Mouse (Mus musculus) heart, adult 2 months (tissue): Measurements from ENCODE around the gene Tat. TPM values are rescaled to one million over a fixed set of nuclear protein-coding genes. Genes with fewer than 3 reads are reported as not detected.

Experiments
- DNase-seq, 2 experiments: peaks; one replicate each; pipeline ENCODE4 v3.0.0; 2021
- H3K27ac ChIP-seq: fragments of 200-600 bp; 2 replicates; pipeline ENCODE4 v1.8.1; 2022
- H3K27me3 ChIP-seq: fragments of 200-500 bp; 2 replicates; pipeline ENCODE4 v1.6.1; 2012; ENCODE audit warnings: mild to moderate bottlenecking, low read length, inconsistent platforms, mixed read lengths; ENCODE audit not compliant: control insufficient read depth, insufficient read depth
- H3K36me3 ChIP-seq: fragments of 200-500 bp; 2 replicates; pipeline ENCODE4 v1.6.1; 2012; ENCODE audit warnings: low read length, inconsistent platforms; ENCODE audit not compliant: control insufficient read depth, insufficient read depth
- H3K4me1 ChIP-seq: fragments of 200-500 bp; 2 replicates; pipeline ENCODE4 v1.6.1; 2011; ENCODE audit warnings: low read length; ENCODE audit not compliant: control insufficient read depth, insufficient read depth
- H3K4me3 ChIP-seq: fragments of 200-600 bp; 2 replicates; pipeline ENCODE4 v1.8.1; 2022
- H3K79me2 ChIP-seq: fragments of 200-500 bp; replicated peaks from 2 replicates; pipeline ENCODE4 v1.6.1; 2012; ENCODE audit warnings: mild to moderate bottlenecking, inconsistent platforms, low read length, moderate library complexity, mixed read lengths; ENCODE audit not compliant: control insufficient read depth, insufficient read depth
- H3K9ac ChIP-seq: fragments of 200-500 bp; 2 replicates; pipeline ENCODE4 v1.6.1; 2012; ENCODE audit warnings: low read depth, mild to moderate bottlenecking, control low read depth, inconsistent platforms, low read length, mixed read lengths
- CTCF ChIP-seq: fragments of 200-600 bp; IDR thresholded peaks from 2 replicates; pipeline ENCODE4 v1.8.1; 2022; ENCODE audit warnings: antibody characterized with exemption, mild to moderate bottlenecking, moderate library complexity
- EP300 ChIP-seq: fragments of 200-500 bp; IDR thresholded peaks from 2 replicates; pipeline ENCODE4 v1.6.1; 2011; ENCODE audit warnings: low read depth, low read length, control low read depth; ENCODE audit not compliant: insufficient read depth
- POLR2A ChIP-seq: fragments of 200-500 bp; IDR thresholded peaks from 2 replicates; pipeline ENCODE4 v1.6.1; 2011; ENCODE audit warnings: mild to moderate bottlenecking, low read depth, low read length, control low read depth; ENCODE audit not compliant: insufficient read depth
- WGBS: fragments of 180-500 bp; shearing (Covaris S2); methylation state at CpG from one replicate; pipeline ENCODE4 v1.1.7; 2018; 5-methylcytosine and 5-hydroxymethylcytosine counted together
- intact Hi-C: fragments of 180-260 bp; cut with DNase I; formaldehyde crosslinking; loops from one replicate; pipeline ENCODE4 v1.15.1; 2025
- polyA plus RNA-seq: library from polyadenylated mRNA; depleted of rRNA; stranded (reverse); fragments of >200 nt; gene quantifications from 2 replicates; pipeline ENCODE4 v1.2.3, GENCODE M21; 2012
- total RNA-seq, 2 experiments: library from RNA; stranded (reverse); gene quantifications; 2 replicates each; pipeline ENCODE4 v1.2.3; 2021

The Tat gene
- total and polyA plus RNA-seq, 3 experiments = 0.89 to 1.3 (median 1.1) TPM

DNA sequence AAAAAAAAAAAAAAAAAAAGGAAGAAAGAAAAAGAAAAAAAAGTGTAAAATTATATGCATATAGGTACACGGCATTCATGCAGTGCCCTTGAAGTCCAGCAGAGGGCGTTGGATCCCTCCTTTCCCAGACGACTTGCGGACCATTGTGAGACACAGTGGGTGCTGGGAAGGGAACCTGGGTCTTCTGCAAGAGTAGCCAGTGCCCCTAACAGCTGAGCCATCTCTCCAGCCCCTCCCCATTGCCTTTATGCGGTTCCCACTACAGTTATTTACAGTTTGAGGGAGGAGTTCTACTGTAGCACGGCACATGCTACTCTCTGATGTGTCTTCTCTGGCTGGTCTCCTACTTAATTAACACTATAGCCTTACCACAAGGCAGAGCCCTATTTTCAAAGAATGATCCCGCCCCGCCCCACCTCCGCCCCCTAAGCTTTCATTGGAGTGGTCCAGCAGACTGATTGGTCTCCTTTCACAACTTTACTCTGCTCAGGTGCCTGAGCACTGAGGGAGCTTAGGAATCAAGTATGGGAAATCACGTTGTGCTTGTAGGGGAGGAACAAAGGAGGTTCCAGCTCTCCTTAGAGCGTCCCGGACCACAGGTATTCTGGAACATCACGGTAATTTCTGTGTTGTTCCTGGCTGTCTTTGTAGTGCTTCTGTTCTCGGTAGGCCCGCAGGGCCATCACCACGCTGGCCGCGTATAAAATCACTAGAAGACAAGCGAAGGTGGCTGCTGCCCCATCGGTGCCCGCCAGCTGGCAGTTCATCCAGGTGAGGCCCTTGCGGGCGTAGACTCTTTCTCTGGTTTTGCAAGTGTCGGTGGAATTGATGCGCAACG lies 42.6 kb upstream of the Tat start:
- Histone ChIP-seq H3K4me3 (no peak overlapping the region), H3K27me3 (peaks cover 7% of the 10 kb centered on the region)
- 4% methylated on average over 26 of the region's 26 CpGs for WGBS

DNA sequence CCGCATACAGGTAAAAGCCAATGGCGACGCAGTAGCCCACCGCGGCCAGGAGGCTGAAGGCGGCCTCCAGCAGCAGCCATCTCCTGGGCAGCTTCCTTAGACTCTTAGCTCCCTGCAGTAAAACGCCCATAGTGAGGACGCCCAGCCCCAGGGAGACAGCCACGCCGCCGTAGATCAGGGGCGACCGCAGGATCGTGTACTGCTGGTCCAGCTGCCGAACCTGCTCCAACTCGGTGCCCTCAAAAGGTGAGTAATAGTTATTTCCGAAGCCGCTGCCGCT lies 42.0 kb upstream of the Tat start:
- no peak for DNase-seq
- H3K36me3 ChIP-seq = no peaks in the 10 kb centered on the region
- H3K4me3 ChIP-seq = no peak overlapping the region
- H3K79me2 ChIP-seq = no peaks in the 10 kb centered on the region
- peaks cover 7% of the 10 kb centered on the region for H3K27me3 ChIP-seq
- intact Hi-C loops = no loop called here
- 10% methylated on average over 19 of the region's 19 CpGs for WGBS
- H3K9ac ChIP-seq = no peak overlapping the region
- no peak for TF ChIP-seq CTCF
- no peak for TF ChIP-seq POLR2A
- no peak for TF ChIP-seq EP300
- H3K4me1 ChIP-seq = no peaks in the 10 kb centered on the region
- H3K27ac ChIP-seq = no peak overlapping the region

More for the DNA sequence above, 42.6 kb upstream of the Tat start:
- TF ChIP-seq EP300 (no peak), CTCF (peak; percentile 59), POLR2A (no peak)
- Histone ChIP-seq H3K4me1 (no peaks in the 10 kb centered on the region), H3K36me3 (no peaks in the 10 kb centered on the region), H3K79me2 (no peaks in the 10 kb centered on the region), H3K9ac (no peak overlapping the region), H3K27ac (no peak overlapping the region)
- DNase-seq = no peak
- intact Hi-C loops = no loop called here

DNA sequence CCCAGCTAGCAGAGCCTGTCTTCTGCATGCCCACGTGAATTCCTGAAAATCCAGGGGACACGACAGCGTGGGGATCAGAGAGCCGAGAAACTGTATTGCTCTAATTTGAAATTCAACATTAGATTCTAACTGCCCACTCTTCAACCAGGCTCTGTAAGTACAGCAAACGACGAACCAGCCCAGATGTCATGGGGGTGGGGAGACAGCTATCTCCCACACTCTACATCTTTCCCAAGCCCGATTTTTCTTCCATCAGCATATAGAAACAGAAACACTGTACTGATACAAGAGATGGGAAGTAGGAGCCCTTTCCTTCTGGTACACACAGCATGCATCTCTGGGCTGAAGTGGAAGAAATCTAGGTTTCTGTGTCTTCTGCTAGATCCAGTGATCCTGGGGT lies 38.1 kb upstream of the Tat start:
- no peak overlapping the region for H3K9ac ChIP-seq
- TF ChIP-seq EP300 (no peak), CTCF (no peak)
- 61% methylated on average over 7 of the region's 7 CpGs for WGBS
- no peaks in the 10 kb centered on the region for H3K4me1 ChIP-seq
- peaks cover 4% of the 10 kb centered on the region for H3K27me3 ChIP-seq
- H3K79me2 ChIP-seq = no peaks in the 10 kb centered on the region
- DNase-seq = no peak
- no peak overlapping the region for H3K27ac ChIP-seq
- intact Hi-C loops = no loop called here
- no peaks in the 10 kb centered on the region for H3K36me3 ChIP-seq
- H3K4me3 ChIP-seq = no peak overlapping the region

DNA sequence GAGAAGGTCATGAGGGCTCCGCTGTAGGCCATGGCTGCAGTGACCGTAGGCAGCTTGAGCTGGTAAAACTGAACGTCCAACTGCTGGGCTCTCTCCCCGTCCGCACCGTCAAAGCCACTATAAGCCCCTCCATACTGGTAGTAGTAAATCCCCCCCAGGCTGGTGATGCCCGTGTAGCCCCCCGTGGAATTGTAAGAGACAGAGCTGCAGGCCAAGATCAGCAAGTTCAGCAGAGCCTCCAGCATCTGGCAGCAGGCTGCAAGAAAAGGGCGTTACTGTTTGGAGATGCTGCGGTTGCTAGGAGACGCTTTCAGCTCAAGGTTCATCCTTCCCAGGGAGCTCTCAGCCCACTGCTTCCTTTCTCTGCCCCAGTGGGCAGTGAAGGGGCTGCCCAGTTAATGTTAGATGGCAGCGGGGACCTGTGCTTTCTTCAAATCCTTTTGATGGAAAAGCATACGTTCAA lies 35.7 kb upstream of the Tat start:
- WGBS = 64% methylated on average over 13 of the region's 13 CpGs
- no peak for DNase-seq
- Histone ChIP-seq H3K27me3 (no peaks in the 10 kb centered on the region), H3K79me2 (no peaks in the 10 kb centered on the region), H3K4me1 (no peaks in the 10 kb centered on the region), H3K36me3 (no peaks in the 10 kb centered on the region), H3K9ac (no peak overlapping the region), H3K27ac (no peak overlapping the region), H3K4me3 (no peak overlapping the region)
- intact Hi-C loops = no loop called here
- TF ChIP-seq CTCF (no peak), POLR2A (no peak), EP300 (no peak)

DNA sequence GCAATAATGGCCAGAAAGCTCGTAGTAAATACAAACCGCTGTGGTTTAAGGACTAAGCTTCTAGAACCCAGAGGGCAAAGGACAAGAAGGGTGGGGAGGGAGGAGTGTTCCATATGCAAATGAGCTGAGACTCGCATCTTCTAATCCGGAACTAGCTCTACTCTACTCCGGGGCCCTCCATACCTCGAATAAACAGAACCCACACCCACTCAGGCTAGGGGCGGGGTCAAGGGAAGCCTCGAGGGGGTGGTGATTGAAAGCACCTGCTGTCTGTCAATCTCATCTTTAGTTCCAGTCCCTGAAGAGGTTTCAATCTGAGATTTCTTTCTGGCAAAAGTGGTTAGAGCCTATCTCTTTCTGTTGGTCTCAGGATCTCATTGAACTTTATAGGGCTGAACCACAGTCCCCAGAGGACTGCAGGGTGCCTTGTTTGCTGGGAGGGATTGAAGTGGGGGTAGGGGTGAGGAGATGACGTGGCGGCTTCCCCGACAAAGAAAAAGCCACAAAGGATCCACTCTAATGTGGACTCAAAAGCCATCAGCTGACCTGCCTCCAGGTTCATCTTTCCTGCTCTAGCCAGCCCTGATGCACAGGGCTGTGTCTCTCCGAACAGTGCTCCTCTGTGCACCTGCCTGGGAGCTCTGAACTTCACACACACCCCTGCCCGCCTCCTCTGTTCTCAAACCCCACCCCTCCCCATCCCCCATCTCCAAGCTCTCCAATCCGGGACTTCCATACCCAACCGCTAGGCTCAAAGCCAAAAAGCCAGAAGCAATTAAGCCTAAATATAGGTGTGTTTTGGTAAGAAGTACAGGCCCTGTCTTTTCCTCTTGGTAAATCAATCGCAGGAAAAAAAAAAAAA lies 32.8 kb upstream of the Tat start:
- no peak overlapping the region for H3K4me3 ChIP-seq
- DNase-seq = no peak
- H3K9ac ChIP-seq = no peak overlapping the region
- TF ChIP-seq POLR2A = no peak
- no peak for TF ChIP-seq EP300
- TF ChIP-seq CTCF = no peak
- no peaks in the 10 kb centered on the region for H3K79me2 ChIP-seq
- H3K27me3 ChIP-seq = peaks cover 3% of the 10 kb centered on the region
- no peaks in the 10 kb centered on the region for H3K36me3 ChIP-seq
- no peak overlapping the region for H3K27ac ChIP-seq
- intact Hi-C loops = no loop called here
- H3K4me1 ChIP-seq = no peaks in the 10 kb centered on the region
- WGBS = 24% methylated on average over 16 of the region's 16 CpGs
